Mouse (Mus musculus): Measurements from ENCODE around the gene Vstm4.

GRCm38 (mm10) chr14:32814961-32815360, 41.6 kb upstream of the Vstm4 start:
- no peak for TF ChIP-seq CTCF (conservative IDR thresholded peaks at IDR 0.05 in 1 of 2, IDR thresholded peaks at IDR 0.05 in 1 of 2; ENCODE audit: low read depth in 2 of 2, low read length in 2 of 2)
- no peak for TF ChIP-seq ETS1 (conservative IDR thresholded peaks at IDR 0.05; ENCODE audit: low read depth, low read length)
- no peak for TF ChIP-seq EP300 (IDR thresholded peaks at IDR 0.05; ENCODE audit: low read length)
- TF ChIP-seq KAT2A (IDR thresholded peaks at IDR 0.05; ENCODE audit: insufficient replicate concordance, low read length) = no peak

Data from CH12.LX (cell line).